Comparison of ENCODE assay signal across 10 mouse cellular contexts in the genomic region with DNA sequence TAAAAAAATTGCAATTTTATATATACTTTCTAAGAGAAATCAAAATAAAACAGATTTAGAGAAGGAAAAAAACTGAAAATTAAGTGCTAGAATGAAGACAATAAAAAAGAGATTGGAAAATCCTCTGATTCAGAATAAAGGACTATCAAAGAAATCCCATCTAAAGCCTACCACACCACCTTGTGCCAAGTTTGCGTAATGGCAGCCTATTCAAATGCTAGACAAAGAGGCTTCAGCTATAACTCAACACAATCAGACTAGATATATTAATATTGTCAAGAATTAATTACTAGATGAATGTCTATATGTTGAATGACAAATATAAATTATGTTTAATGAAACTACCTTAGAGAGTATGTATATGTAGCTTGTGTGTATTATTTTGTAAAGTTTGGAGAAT.
DNase-seq lines count a peak whose midpoint lies in the region; ATAC-seq lines count a peak whose summit lies in the region.
"Had no signal": no experiment of that assay in that cellular context is flagged by ENCODE, and none has a peak within 500 bp of the region (broad histone marks: within the 10 kb centered on the region; RNA-seq: fewer than 3 reads in every experiment).

No protein-coding gene starts in this region.

- 66% methylated on average over 1 of the region's 1 CpGs for WGBS in hindbrain, embryonic 11.5 days
- WGBS in hindbrain, embryonic 10.5 days = 56% methylated on average over 1 of the region's 1 CpGs

- H3K9ac ChIP-seq in hindbrain, embryonic 11.5 days (ENCODE audit: low read depth, low read length) = no peak overlapping the region
- H3K9ac ChIP-seq: heart, embryonic 13.5 days; liver, embryonic 15.5 days had no signal

- DNase-seq in hindbrain, embryonic 11.5 days (ENCODE audit: low spot score) = peak; percentile 33
- DNase-seq in hindbrain, embryonic 10.5 days (ENCODE audit: low spot score) = no peak
- DNase-seq in ES-CJ7 (ENCODE audit: low read depth, low spot score) = peak; percentile 13
- peak; percentile 58 to 60 for DNase-seq in cerebellum, postnatal 14 days
- DNase-seq in layer of hippocampus, postnatal 14 days (ENCODE audit: low spot score in 2 of 2) = peak; percentile 3 to 58
- no peak for DNase-seq in spleen, adult 18-20 months
- DNase-seq in heart, adult 18-20 months = no peak
- DNase-seq in thymus, postnatal 0 days (ENCODE audit: low spot score) = no peak

- H3K4me3 ChIP-seq in hindbrain, embryonic 11.5 days (ENCODE audit: low read depth, low read length) = no peak overlapping the region
- no peak overlapping the region for H3K4me3 ChIP-seq in hindbrain, embryonic 10.5 days
- H3K4me3 ChIP-seq: heart, embryonic 13.5 days; liver, embryonic 15.5 days had no signal

- H3K36me3 ChIP-seq in hindbrain, embryonic 11.5 days (ENCODE audit: control insufficient read depth, insufficient read depth, low read length) = no peaks in the 10 kb centered on the region
- H3K36me3 ChIP-seq in hindbrain, embryonic 10.5 days = no peaks in the 10 kb centered on the region
- H3K36me3 ChIP-seq: heart, embryonic 13.5 days; liver, embryonic 15.5 days had no signal

- H3K9me3 ChIP-seq in hindbrain, embryonic 11.5 days (ENCODE audit: control insufficient read depth, low read length) = no peaks in the 10 kb centered on the region
- no peaks in the 10 kb centered on the region for H3K9me3 ChIP-seq in hindbrain, embryonic 10.5 days
- H3K9me3 ChIP-seq: heart, embryonic 13.5 days; liver, embryonic 15.5 days had no signal

- no peak overlapping the region for H3K27ac ChIP-seq in hindbrain, embryonic 11.5 days (ENCODE audit: low read depth, low read length)
- no peak overlapping the region for H3K27ac ChIP-seq in hindbrain, embryonic 10.5 days
- H3K27ac ChIP-seq: heart, embryonic 13.5 days; liver, embryonic 15.5 days had no signal

- H3K4me1 ChIP-seq in hindbrain, embryonic 11.5 days (replicated peaks; ENCODE audit: control insufficient read depth, insufficient read depth, low read length) = no peaks in the 10 kb centered on the region
- no peaks in the 10 kb centered on the region for H3K4me1 ChIP-seq in hindbrain, embryonic 10.5 days (replicated peaks)
- H3K4me1 ChIP-seq: heart, embryonic 13.5 days; liver, embryonic 15.5 days had no signal

- no peak overlapping the region for H3K4me2 ChIP-seq in hindbrain, embryonic 11.5 days (replicated peaks; ENCODE audit: low read depth, low read length)
- H3K4me2 ChIP-seq: heart, embryonic 13.5 days; liver, embryonic 15.5 days had no signal

- H3K27me3 ChIP-seq in hindbrain, embryonic 11.5 days (ENCODE audit: control insufficient read depth, insufficient read depth, low read length) = no peaks in the 10 kb centered on the region
- H3K27me3 ChIP-seq in hindbrain, embryonic 10.5 days (ENCODE audit: insufficient read depth, poor library complexity, severe bottlenecking) = no peaks in the 10 kb centered on the region
- H3K27me3 ChIP-seq: heart, embryonic 13.5 days; liver, embryonic 15.5 days had no signal

- ATAC-seq in hindbrain, embryonic 11.5 days (ENCODE audit: low FRiP score) = 0 out of 2 replicates have a peak, but pooled peaks have one; percentile 60

Comparison
In these comparisons a context has a peak if more than half of its experiments do, and no peak if none do; other contexts are left out.
1. DNase-seq: peak in hindbrain, embryonic 11.5 days (single experiment), ES-CJ7 (single experiment), cerebellum, postnatal 14 days (2 of 2) and layer of hippocampus, postnatal 14 days (2 of 2); none in hindbrain, embryonic 10.5 days (single experiment), spleen, adult 18-20 months (0 of 2), heart, adult 18-20 months (0 of 2) and thymus, postnatal 0 days (single experiment).